12 mouse cellular contexts compared by ENCODE assay signal in genomic region chr1:71807586-71807985, GRCm38 (mm10).
A peak's percentile ranks its signal among the peaks of the same experiment; 100 is the strongest.
DNase-seq lines count a peak whose midpoint lies in the region; ATAC-seq and TF ChIP-seq lines count a peak whose summit lies in the region.
"Had no signal": no experiment of that assay in that cellular context is flagged by ENCODE, and none has a peak within 500 bp of the region (broad histone marks: within the 10 kb centered on the region; RNA-seq: fewer than 3 reads in every experiment).

No protein-coding gene starts in this region.

- H3K4me2 ChIP-seq in liver, embryonic 16.5 days (ENCODE audit: low read depth, low read length), result no peak overlapping the region
- no peak overlapping the region for H3K4me2 ChIP-seq in liver, embryonic 11.5 days
- H3K4me2 ChIP-seq: forebrain, embryonic 12.5 days had no signal

- no peak for TF ChIP-seq POLR2A in kidney, adult 2 months (IDR thresholded peaks at IDR 0.05; ENCODE audit: low read depth, low read length)

- TF ChIP-seq CTCF in kidney, adult 2 months (conservative IDR thresholded peaks at IDR 0.05; ENCODE audit: insufficient read depth, insufficient read length, low read depth, low read length), result no peak

- no peaks in the 10 kb centered on the region for H3K9me3 ChIP-seq in liver, embryonic 16.5 days (replicated peaks; ENCODE audit: control insufficient read depth, low read length)
- H3K9me3 ChIP-seq in liver, embryonic 11.5 days (ENCODE audit: control insufficient read depth, low read length), result no peaks in the 10 kb centered on the region
- H3K9me3 ChIP-seq: forebrain, embryonic 12.5 days had no signal

- H3K4me1 ChIP-seq in liver, embryonic 16.5 days (ENCODE audit: control insufficient read depth, low read depth, low read length), result no peaks in the 10 kb centered on the region; the same call in none of the 2 replicates
- H3K4me1 ChIP-seq in liver, embryonic 11.5 days (replicated peaks; ENCODE audit: control insufficient read depth, insufficient read depth, low read length), result no peaks in the 10 kb centered on the region; the same call in 1 of the 2 replicates
- H3K4me1 ChIP-seq in kidney, adult 2 months (ENCODE audit: control insufficient read depth, insufficient read depth, low read length), result no peaks in the 10 kb centered on the region
- H3K4me1 ChIP-seq: forebrain, embryonic 12.5 days had no signal

- H3K27ac ChIP-seq in liver, embryonic 16.5 days (ENCODE audit: low read length), result no peak overlapping the region
- no peak overlapping the region for H3K27ac ChIP-seq in liver, embryonic 11.5 days (ENCODE audit: low read depth, low read length)
- no peak overlapping the region for H3K27ac ChIP-seq in kidney, adult 2 months (ENCODE audit: insufficient read depth, low read depth, low read length)
- H3K27ac ChIP-seq: forebrain, embryonic 12.5 days had no signal

- intact Hi-C loops in heart, postnatal 10 days (cut with DNase I), result no loop called here

- DNase-seq in embryo, embryonic 11 days, result peak; percentile 14
- DNase-seq in embryo, embryonic 10 days (ENCODE audit: low spot score), result no peak
- DNase-seq in liver, embryonic 11.5 days (ENCODE audit: low spot score), result no peak
- peak; percentile 43 to 44 for DNase-seq in heart, postnatal 10 days
- peak; percentile 79 for DNase-seq in skeletal muscle tissue, adult 2 months (ENCODE audit: low read depth, low spot score)
- no peak for DNase-seq in kidney, adult 2 months
- DNase-seq: cerebellum, postnatal 25 days; kidney, adult 18-20 months; thymus, postnatal 36 days had no signal

- WGBS in liver, embryonic 16.5 days (ENCODE audit: insufficient replicate concordance), result 30% methylated on average over 4 of the region's 4 CpGs
- 44% methylated on average over 4 of the region's 4 CpGs for WGBS in liver, embryonic 11.5 days
- WGBS in kidney, adult 2 months, result 46% methylated on average over 4 of the region's 4 CpGs

- H3K9ac ChIP-seq in liver, embryonic 16.5 days (ENCODE audit: low read depth, low read length), result no peak overlapping the region
- H3K9ac ChIP-seq in liver, embryonic 11.5 days (ENCODE audit: low read depth, low read length), result no peak overlapping the region
- H3K9ac ChIP-seq: forebrain, embryonic 12.5 days had no signal

- no peak overlapping the region for H3K4me3 ChIP-seq in liver, embryonic 16.5 days (ENCODE audit: low read depth, low read length)
- no peak overlapping the region for H3K4me3 ChIP-seq in liver, embryonic 11.5 days (ENCODE audit: low read depth, low read length)
- H3K4me3 ChIP-seq in kidney, adult 2 months (ENCODE audit: insufficient read depth, low read depth, low read length), result no peak overlapping the region
- H3K4me3 ChIP-seq: forebrain, embryonic 12.5 days had no signal

- H3K27me3 ChIP-seq in liver, embryonic 16.5 days (ENCODE audit: control insufficient read depth, insufficient read depth, low read depth, low read length), result no peaks in the 10 kb centered on the region
- no peaks in the 10 kb centered on the region for H3K27me3 ChIP-seq in liver, embryonic 11.5 days (replicated peaks; ENCODE audit: control insufficient read depth, insufficient read depth, low read length)
- no peaks in the 10 kb centered on the region for H3K27me3 ChIP-seq in kidney, adult 2 months (replicated peaks; ENCODE audit: control insufficient read depth, insufficient read depth, low read length)
- H3K27me3 ChIP-seq: forebrain, embryonic 12.5 days had no signal

- no peaks in the 10 kb centered on the region for H3K36me3 ChIP-seq in liver, embryonic 16.5 days (ENCODE audit: control insufficient read depth, insufficient read depth)
- H3K36me3 ChIP-seq in liver, embryonic 11.5 days (ENCODE audit: control insufficient read depth, insufficient read depth, low read length), result no peaks in the 10 kb centered on the region
- no peaks in the 10 kb centered on the region for H3K36me3 ChIP-seq in kidney, adult 2 months (ENCODE audit: control insufficient read depth, insufficient read depth, low read length)
- H3K36me3 ChIP-seq: forebrain, embryonic 12.5 days had no signal

- 0 out of 2 replicates have a peak, but pooled peaks have one; percentile 37 for ATAC-seq in liver, embryonic 16.5 days (ENCODE audit: low read depth)
- ATAC-seq in liver, embryonic 11.5 days (replicated peaks; ENCODE audit: low FRiP score), result no peak
- no peak for ATAC-seq in erythroid progenitor cell, adult 5-6 weeks (replicated peaks; ENCODE audit: low FRiP score, poor library complexity, severe bottlenecking)

Comparison
In these comparisons a context has a peak if more than half of its experiments do, and no peak if none do; other contexts are left out.
1. DNase-seq: peak in embryo, embryonic 11 days (single experiment), heart, postnatal 10 days (2 of 2) and skeletal muscle tissue, adult 2 months (single experiment); none in embryo, embryonic 10 days (single experiment), liver, embryonic 11.5 days (single experiment) and kidney, adult 2 months (single experiment).